Mouse (Mus musculus): ENCODE results near the gene Tnfsf10.

Tnfsf10 gene

DNA sequence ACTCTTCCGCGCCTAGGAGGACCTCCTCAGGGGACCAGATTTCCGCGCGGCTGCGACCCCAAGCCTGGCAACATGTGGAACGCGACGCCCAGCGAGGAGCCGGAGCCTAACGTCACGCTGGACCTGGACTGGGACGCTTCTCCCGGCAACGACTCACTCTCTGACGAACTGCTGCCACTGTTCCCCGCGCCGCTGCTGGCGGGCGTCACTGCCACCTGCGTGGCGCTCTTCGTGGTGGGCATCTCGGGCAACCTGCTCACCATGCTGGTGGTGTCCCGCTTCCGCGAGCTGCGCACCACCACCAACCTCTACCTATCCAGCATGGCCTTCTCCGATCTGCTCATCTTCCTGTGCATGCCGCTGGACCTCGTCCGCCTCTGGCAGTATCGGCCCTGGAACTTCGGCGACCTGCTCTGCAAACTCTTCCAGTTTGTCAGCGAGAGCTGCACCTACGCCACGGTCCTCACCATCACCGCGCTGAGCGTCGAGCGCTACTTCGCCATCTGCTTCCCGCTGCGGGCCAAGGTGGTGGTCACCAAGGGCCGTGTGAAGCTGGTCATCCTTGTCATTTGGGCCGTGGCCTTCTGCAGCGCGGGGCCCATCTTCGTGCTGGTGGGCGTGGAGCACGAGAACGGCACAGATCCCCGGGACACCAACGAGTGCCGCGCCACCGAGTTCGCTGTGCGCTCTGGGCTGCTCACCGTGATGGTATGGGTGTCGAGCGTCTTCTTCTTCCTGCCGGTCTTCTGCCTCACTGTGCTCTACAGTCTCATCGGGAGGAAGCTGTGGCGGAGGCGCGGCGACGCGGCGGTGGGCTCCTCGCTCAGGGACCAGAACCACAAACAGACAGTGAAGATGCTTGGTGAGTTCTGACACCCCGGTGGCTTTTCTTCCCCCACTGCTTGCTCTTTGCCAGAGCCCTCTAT is 55.2 kb downstream of the Tnfsf10 start:
- peak; percentile 26 for DNase-seq

GRCm38 (mm10) chr3:27374396-27374795 is 57.6 kb downstream of the Tnfsf10 start:
- no peak for DNase-seq

DNA sequence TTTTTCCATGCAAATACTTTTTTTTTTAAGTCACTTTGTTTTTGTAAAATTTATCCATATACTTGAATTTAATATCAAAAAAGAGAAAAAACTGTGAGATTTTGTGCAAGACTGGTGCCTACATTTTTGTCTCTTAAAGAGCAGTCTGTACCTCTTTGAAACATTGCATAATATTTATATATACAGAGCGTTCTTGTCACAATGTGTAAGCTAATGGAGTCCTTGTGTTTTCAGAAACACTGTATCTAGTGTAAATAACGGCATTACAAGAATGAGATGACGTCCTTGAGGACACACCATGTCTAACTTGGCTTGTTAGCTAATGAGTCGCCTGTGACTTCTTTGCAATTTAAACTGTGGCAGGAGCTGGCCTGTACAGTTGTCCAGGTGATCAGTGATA is 61.1 kb downstream of the Tnfsf10 start:
- DNase-seq, result no peak

GRCm38 (mm10) chr3:27384836-27385235 is 68.0 kb downstream of the Tnfsf10 start:
- DNase-seq, result no peak

GRCm38 (mm10) chr3:27389923-27390322 is 73.1 kb downstream of the Tnfsf10 start:
- DNase-seq, result no peak
